Mouse (Mus musculus): ENCODE measurements around the gene Mlc1.

The Mlc1 gene

GRCm38 (mm10) chr15:88978281-88979137, at the start of gene Mlc1:
Mlc1 (minus strand) TSS chr15:88979007.
- in situ Hi-C loops (cut with MboI; ENCODE audit: low pct_unique_long_range_greater_than_20kb in 1 of 2, low sequenced_read_pairs in 2 of 2, unreplicated experiment in 1 of 2): no loop called here

- in situ Hi-C loops (cut with MboI; ENCODE audit: low pct_unique_long_range_greater_than_20kb in 1 of 2, low sequenced_read_pairs in 2 of 2, unreplicated experiment in 1 of 2): no loop called here
Observed at GRCm38 (mm10) chr15:89020492-89020891, 41.7 kb upstream of the Mlc1 start.

- in situ Hi-C loops (cut with MboI; ENCODE audit: low pct_unique_long_range_greater_than_20kb in 1 of 2, low sequenced_read_pairs in 2 of 2, unreplicated experiment in 1 of 2): no loop called here
Observed at GRCm38 (mm10) chr15:89020085-89020484, 41.3 kb upstream of the Mlc1 start.

- in situ Hi-C loops (cut with MboI; ENCODE audit: low pct_unique_long_range_greater_than_20kb in 1 of 2, low sequenced_read_pairs in 2 of 2, unreplicated experiment in 1 of 2): no loop called here
Observed at GRCm38 (mm10) chr15:89016722-89017121, 37.9 kb upstream of the Mlc1 start.

- in situ Hi-C loops (cut with MboI; ENCODE audit: low pct_unique_long_range_greater_than_20kb in 1 of 2, low sequenced_read_pairs in 2 of 2, unreplicated experiment in 1 of 2): no loop called here
Observed at GRCm38 (mm10) chr15:89007781-89008180, 29.0 kb upstream of the Mlc1 start.

- in situ Hi-C loops (cut with MboI; ENCODE audit: low pct_unique_long_range_greater_than_20kb in 1 of 2, low sequenced_read_pairs in 2 of 2, unreplicated experiment in 1 of 2): no loop called here
Observed at GRCm38 (mm10) chr15:89007002-89007401, 28.2 kb upstream of the Mlc1 start.

- in situ Hi-C loops (cut with MboI; ENCODE audit: low pct_unique_long_range_greater_than_20kb in 1 of 2, low sequenced_read_pairs in 2 of 2, unreplicated experiment in 1 of 2): no loop called here
Observed at GRCm38 (mm10) chr15:89001245-89001644, 22.4 kb upstream of the Mlc1 start.

GRCm38 (mm10) chr15:89000367-89000766, 21.6 kb upstream of the Mlc1 start:
- in situ Hi-C loops (cut with MboI; ENCODE audit: low pct_unique_long_range_greater_than_20kb in 1 of 2, low sequenced_read_pairs in 2 of 2, unreplicated experiment in 1 of 2): no loop called here

GRCm38 (mm10) chr15:88999124-88999523, 20.3 kb upstream of the Mlc1 start:
- in situ Hi-C loops (cut with MboI; ENCODE audit: low pct_unique_long_range_greater_than_20kb in 1 of 2, low sequenced_read_pairs in 2 of 2, unreplicated experiment in 1 of 2): no loop called here

- in situ Hi-C loops (cut with MboI; ENCODE audit: low pct_unique_long_range_greater_than_20kb in 1 of 2, low sequenced_read_pairs in 2 of 2, unreplicated experiment in 1 of 2): no loop called here
Observed at GRCm38 (mm10) chr15:88998636-88999035, 19.8 kb upstream of the Mlc1 start.

- in situ Hi-C loops (cut with MboI; ENCODE audit: low pct_unique_long_range_greater_than_20kb in 1 of 2, low sequenced_read_pairs in 2 of 2, unreplicated experiment in 1 of 2): no loop called here
Observed at GRCm38 (mm10) chr15:88989236-88989635, 10.4 kb upstream of the Mlc1 start.

- in situ Hi-C loops (cut with MboI; ENCODE audit: low pct_unique_long_range_greater_than_20kb in 1 of 2, low sequenced_read_pairs in 2 of 2, unreplicated experiment in 1 of 2): no loop called here
Observed at GRCm38 (mm10) chr15:88982534-88983079, 3.8 kb upstream of the Mlc1 start, which contains the start of gene Mov10l1. Mov10l1 (plus strand) TSS chr15:88982909.

- in situ Hi-C loops (cut with MboI; ENCODE audit: low pct_unique_long_range_greater_than_20kb in 1 of 2, low sequenced_read_pairs in 2 of 2, unreplicated experiment in 1 of 2): no loop called here
Observed at GRCm38 (mm10) chr15:88979138-88979446, 285 bp upstream of the Mlc1 start.

GRCm38 (mm10) chr15:88972300-88972699, 6.5 kb downstream of the Mlc1 start:
- in situ Hi-C loops (cut with MboI; ENCODE audit: low pct_unique_long_range_greater_than_20kb in 1 of 2, low sequenced_read_pairs in 2 of 2, unreplicated experiment in 1 of 2): no loop called here

- in situ Hi-C loops (cut with MboI; ENCODE audit: low pct_unique_long_range_greater_than_20kb in 1 of 2, low sequenced_read_pairs in 2 of 2, unreplicated experiment in 1 of 2): no loop called here
Observed at GRCm38 (mm10) chr15:88964070-88964578, 14.7 kb downstream of the Mlc1 start.

- in situ Hi-C loops (cut with MboI; ENCODE audit: low pct_unique_long_range_greater_than_20kb in 1 of 2, low sequenced_read_pairs in 2 of 2, unreplicated experiment in 1 of 2): no loop called here
Observed at GRCm38 (mm10) chr15:88957522-88957921, 21.3 kb downstream of the Mlc1 start.

GRCm38 (mm10) chr15:88955342-88955741, 23.5 kb downstream of the Mlc1 start:
- in situ Hi-C loops (cut with MboI; ENCODE audit: low pct_unique_long_range_greater_than_20kb in 1 of 2, low sequenced_read_pairs in 2 of 2, unreplicated experiment in 1 of 2): no loop called here

- in situ Hi-C loops (cut with MboI; ENCODE audit: low pct_unique_long_range_greater_than_20kb in 1 of 2, low sequenced_read_pairs in 2 of 2, unreplicated experiment in 1 of 2): no loop called here
Observed at GRCm38 (mm10) chr15:88954368-88955072, 24.3 kb downstream of the Mlc1 start, which contains the start of gene Ttll8. Ttll8 (minus strand) TSS chr15:88954418.

GRCm38 (mm10) chr15:88951246-88951645, 27.6 kb downstream of the Mlc1 start:
- in situ Hi-C loops (cut with MboI; ENCODE audit: low pct_unique_long_range_greater_than_20kb in 1 of 2, low sequenced_read_pairs in 2 of 2, unreplicated experiment in 1 of 2): no loop called here
